Mouse (Mus musculus) lung, embryonic 15.5 days (tissue): ENCODE measurements around the gene Gcdh. TPM values are rescaled to one million over a fixed set of nuclear protein-coding genes. Genes with fewer than 3 reads are reported as not detected.
"Not testable (repeated sequence)": the region's sequence is repeated elsewhere in the genome, so short reads cannot be mapped to it uniquely, and the experiment has no call there.

Experiments used
- ATAC-seq: fragments of 200-750 bp; cut with Nextera tagmentation; 2 replicates; pipeline ENCODE4 v1.8.0; 2017; ENCODE audit warnings: moderate number of reproducible peaks, borderline replicate concordance; ENCODE audit not compliant: low FRiP score, low TSS enrichment; ENCODE audit errors: extremely low read depth
- H3K27ac ChIP-seq: fragments of 300-500 bp; sonication (generic); 2 replicates; pipeline ENCODE4 v1.5.1; 2015; ENCODE audit warnings: moderate library complexity, mild to moderate bottlenecking, inconsistent platforms
- H3K27me3 ChIP-seq: fragments of 300-500 bp; sonication (generic); 2 replicates; pipeline ENCODE4 v1.6.1; 2015; ENCODE audit warnings: inconsistent platforms
- H3K36me3 ChIP-seq: fragments of 300-500 bp; sonication (generic); 2 replicates; pipeline ENCODE4 v1.6.1; 2015; ENCODE audit warnings: inconsistent platforms
- H3K4me1 ChIP-seq: fragments of 300-500 bp; sonication (generic); 2 replicates; pipeline ENCODE4 v1.6.1; 2015; ENCODE audit warnings: inconsistent platforms
- H3K4me2 ChIP-seq: fragments of 300-500 bp; sonication (generic); 2 replicates; pipeline ENCODE4 v1.6.1; 2015; ENCODE audit warnings: inconsistent platforms, mild to moderate bottlenecking, moderate library complexity
- H3K4me3 ChIP-seq: fragments of 300-500 bp; sonication (generic); 2 replicates; pipeline ENCODE4 v1.5.1; 2015; ENCODE audit warnings: mild to moderate bottlenecking, inconsistent platforms
- H3K9ac ChIP-seq: fragments of 300-500 bp; sonication (generic); 2 replicates; pipeline ENCODE4 v1.6.1; 2015; ENCODE audit warnings: inconsistent platforms
- H3K9me3 ChIP-seq: fragments of 300-500 bp; sonication (generic); 2 replicates; pipeline ENCODE4 v1.6.1; 2016; ENCODE audit warnings: inconsistent platforms
- WGBS: fragments of 180-500 bp; shearing (Covaris S2); methylation state at CpG from one replicate; pipeline ENCODE4 v1.1.7; 2015; 5-methylcytosine and 5-hydroxymethylcytosine counted together
- polyA plus RNA-seq: library from polyadenylated mRNA; unstranded; fragments of >200 nt; fragmentation: Nextera tagmentation; extraction: Ambion mirVana; gene quantifications from 2 replicates; pipeline ENCODE4 v1.2.1, GENCODE M21; 2015

The Gcdh gene
- polyA plus RNA-seq, 1 experiment from 2014 or later: 34.9 TPM

DNA sequence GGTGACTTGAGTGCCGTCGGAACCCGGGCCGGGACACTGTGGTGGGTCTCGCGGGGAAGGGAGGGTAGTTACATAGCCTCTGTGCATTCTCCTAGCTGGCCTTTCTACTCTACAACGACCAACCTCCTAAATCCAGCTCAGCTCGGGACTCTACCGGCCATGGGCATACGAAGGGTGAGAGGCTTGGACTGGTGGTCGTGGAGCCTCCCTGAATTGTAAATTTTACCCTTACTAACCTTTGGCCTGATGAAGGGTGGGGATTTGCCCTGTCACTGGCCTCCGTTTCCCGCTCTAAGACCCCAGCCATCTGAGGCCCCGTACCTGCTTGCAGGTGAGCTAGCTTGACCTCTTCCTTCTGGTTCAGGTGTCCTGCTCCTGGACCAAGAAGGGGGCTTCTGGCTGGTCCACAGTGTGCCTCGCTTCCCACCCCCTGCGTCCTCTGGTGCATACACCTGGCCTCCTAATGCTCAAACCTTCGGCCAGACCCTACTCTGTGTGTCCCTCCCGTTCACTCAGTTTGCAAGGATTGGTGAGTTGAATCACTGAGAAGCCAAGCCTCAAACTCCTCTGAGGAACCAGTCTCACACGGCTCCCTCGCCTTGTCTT lies 15.5 kb upstream of the Gcdh start:
- Histone ChIP-seq H3K9me3 (no peaks in the 10 kb centered on the region), H3K4me1 (peaks cover 22% of the 10 kb centered on the region), H3K4me2 (peak overlapping the region; percentile 86), H3K4me3 (peak overlapping the region; percentile 51), H3K36me3 (no peaks in the 10 kb centered on the region), H3K27me3 (peaks cover 42% of the 10 kb centered on the region), H3K27ac (no peak overlapping the region), H3K9ac (peak overlapping the region; percentile 53)
- no peak for ATAC-seq
- 45% methylated on average over 20 of the region's 20 CpGs for WGBS

- Histone ChIP-seq H3K4me3 (peak within 1 kb of the TSS; percentile 51), H3K36me3 (no peaks in the 10 kb centered on the region), H3K9me3 (no peaks in the 10 kb centered on the region), H3K27ac (0 out of 2 replicates have a peak within 1 kb of the TSS, but pooled peaks have one; percentile 35), H3K27me3 (peaks cover 37% of the 10 kb centered on the region), H3K4me2 (peak within 1 kb of the TSS; percentile 86), H3K9ac (peak within 1 kb of the TSS; percentile 53), H3K4me1 (peaks cover 24% of the 10 kb centered on the region)
- WGBS: 1% methylated on average over 45 of the region's 45 CpGs
- peak; percentile 94 for ATAC-seq
Observed at GRCm38 (mm10) chr8:84908421-84909161, 14.9 kb upstream of the Gcdh start, which contains the start of gene Dnase2a. Dnase2a (plus strand) TSS chr8:84908560.

DNA sequence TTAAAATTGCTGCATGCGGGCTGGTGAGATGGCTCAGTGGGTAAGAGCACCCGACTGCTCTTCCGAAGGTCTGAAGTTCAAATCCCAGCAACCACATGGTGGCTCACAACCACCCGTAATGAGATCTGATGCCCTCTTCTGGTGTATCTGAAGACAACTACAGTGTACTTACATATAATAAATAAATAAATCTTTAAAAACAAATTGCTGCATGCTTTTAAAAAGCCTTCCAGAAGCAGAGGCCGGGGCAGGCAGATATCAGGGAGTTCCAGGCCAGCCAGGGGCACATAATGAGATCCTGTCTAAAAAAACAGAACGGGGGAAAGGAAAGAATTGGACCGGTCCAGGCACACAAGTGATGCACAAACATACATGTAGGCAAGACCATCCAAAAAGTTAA lies 14.3 kb upstream of the Gcdh start:
- Histone ChIP-seq H3K4me1 (peaks cover 24% of the 10 kb centered on the region), H3K4me3 (peak overlapping the region; percentile 51), H3K4me2 (peak overlapping the region; percentile 86), H3K9ac (peak overlapping the region; percentile 53; the same call in 1 of the 2 replicates), H3K27me3 (peaks cover 31% of the 10 kb centered on the region), H3K27ac (0 out of 2 replicates have a peak overlapping the region, but pooled peaks have one; percentile 35)
- not testable (repeated sequence) for H3K36me3 ChIP-seq, ATAC-seq, H3K9me3 ChIP-seq
- WGBS: 25% methylated on average over 7 of the region's 7 CpGs

DNA sequence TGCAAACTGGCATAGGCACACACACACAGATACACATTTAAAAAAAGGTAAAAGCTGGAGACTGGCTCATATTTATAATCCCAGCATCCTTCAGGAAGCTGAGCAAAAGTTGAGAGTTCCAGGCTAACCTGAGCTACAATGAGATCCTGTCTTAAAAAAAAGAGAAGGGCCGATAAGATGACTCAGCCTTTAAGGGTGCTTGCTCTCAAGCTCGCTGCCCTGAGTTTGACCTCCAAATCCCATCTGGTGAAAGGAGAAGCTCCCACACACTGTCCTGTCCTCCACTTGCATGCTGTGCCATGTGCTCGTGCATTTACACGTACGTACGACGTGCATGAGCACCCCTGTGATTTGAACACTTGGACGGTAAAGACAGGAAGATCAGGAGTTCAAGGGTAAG lies 13.8 kb upstream of the Gcdh start:
- H3K9me3 ChIP-seq: no peaks in the 10 kb centered on the region
- no peak overlapping the region for H3K27ac ChIP-seq
- peaks cover 26% of the 10 kb centered on the region for H3K27me3 ChIP-seq
- H3K36me3 ChIP-seq: no peaks in the 10 kb centered on the region
- no peak overlapping the region for H3K9ac ChIP-seq
- ATAC-seq: no peak
- 61% methylated on average over 8 of the region's 8 CpGs for WGBS
- H3K4me1 ChIP-seq: peaks cover 22% of the 10 kb centered on the region
- no peak overlapping the region for H3K4me3 ChIP-seq
- H3K4me2 ChIP-seq: no peak overlapping the region

- Histone ChIP-seq H3K4me3 (no peak overlapping the region), H3K27me3 (peaks cover 21% of the 10 kb centered on the region), H3K36me3 (no peaks in the 10 kb centered on the region), H3K27ac (no peak overlapping the region), H3K4me2 (no peak overlapping the region), H3K4me1 (peaks cover 22% of the 10 kb centered on the region), H3K9me3 (no peaks in the 10 kb centered on the region), H3K9ac (no peak overlapping the region)
- ATAC-seq: no peak
- 92% methylated on average over 9 of the region's 9 CpGs for WGBS
Observed at GRCm38 (mm10) chr8:84907037-84907436, 13.3 kb upstream of the Gcdh start.

DNA sequence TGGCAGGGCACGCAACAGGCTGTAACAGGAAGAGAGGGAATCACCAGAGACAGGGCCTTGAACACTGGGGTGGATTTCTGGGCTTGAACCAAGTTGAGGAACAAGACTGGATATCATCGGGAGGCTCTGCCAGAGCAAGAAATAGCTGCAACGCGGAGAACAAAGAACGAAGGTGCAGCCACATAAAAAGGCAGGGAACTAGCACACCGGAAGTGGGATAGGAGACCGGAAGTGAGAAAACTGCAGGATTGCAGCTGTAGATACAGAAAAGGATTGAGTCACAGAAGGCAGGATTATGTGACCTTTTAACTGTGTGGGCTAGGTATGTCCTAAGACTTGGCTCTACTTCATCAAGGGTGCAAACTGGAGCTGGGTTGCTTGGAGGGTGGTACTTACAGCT lies 10.6 kb upstream of the Gcdh start:
- Histone ChIP-seq H3K9me3 (no peaks in the 10 kb centered on the region), H3K27me3 (peaks cover 1% of the 10 kb centered on the region; the same call in 1 of the 2 replicates), H3K4me1 (peaks cover 20% of the 10 kb centered on the region), H3K9ac (no peak overlapping the region), H3K4me3 (no peak overlapping the region), H3K36me3 (no peaks in the 10 kb centered on the region), H3K27ac (no peak overlapping the region), H3K4me2 (no peak overlapping the region)
- ATAC-seq: no peak
- WGBS: 89% methylated on average over 7 of the region's 7 CpGs

DNA sequence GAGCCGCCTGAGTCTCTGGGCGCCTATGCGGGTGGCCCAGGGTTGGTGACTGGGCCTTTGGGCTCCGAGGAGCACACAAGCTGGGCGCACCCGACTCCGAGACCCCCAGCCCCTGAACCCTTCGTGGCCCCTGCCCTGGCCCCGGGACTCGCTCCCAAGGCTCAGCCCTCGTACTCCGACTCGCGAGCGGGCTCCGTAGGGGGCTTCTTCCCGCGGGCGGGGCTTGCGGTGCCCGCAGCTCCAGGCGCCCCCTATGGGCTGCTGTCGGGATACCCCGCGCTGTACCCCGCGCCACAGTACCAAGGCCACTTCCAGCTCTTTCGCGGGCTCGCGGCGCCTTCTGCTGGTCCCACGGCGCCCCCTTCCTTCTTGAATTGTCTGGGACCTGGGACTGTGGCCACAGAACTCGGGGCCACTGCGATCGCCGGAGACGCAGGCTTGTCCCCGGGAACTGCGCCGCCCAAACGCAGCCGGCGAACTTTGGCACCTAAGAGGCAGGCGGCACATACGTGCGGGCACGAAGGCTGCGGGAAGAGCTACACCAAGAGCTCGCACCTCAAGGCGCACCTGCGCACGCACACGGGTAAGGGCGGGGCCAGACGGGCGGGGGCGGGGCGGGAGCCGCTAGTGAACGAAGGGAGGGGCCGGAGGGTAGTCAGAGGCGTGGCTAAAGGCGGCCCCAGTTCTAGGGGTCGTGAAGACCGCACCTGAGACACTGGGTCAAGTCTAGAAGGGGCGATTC lies 9.4 kb upstream of the Gcdh start:
- no peaks in the 10 kb centered on the region for H3K27me3 ChIP-seq
- peak overlapping the region; percentile 73 for H3K4me3 ChIP-seq
- peak overlapping the region; percentile 90 for H3K27ac ChIP-seq
- H3K36me3 ChIP-seq: no peaks in the 10 kb centered on the region
- ATAC-seq: peak; percentile 89
- WGBS: under 1% methylated on average over 68 of the region's 68 CpGs
- H3K4me2 ChIP-seq: peak overlapping the region; percentile 99
- peaks cover 13% of the 10 kb centered on the region for H3K4me1 ChIP-seq
- peak overlapping the region; percentile 88 for H3K9ac ChIP-seq
- H3K9me3 ChIP-seq: no peaks in the 10 kb centered on the region

GRCm38 (mm10) chr8:84902367-84902919 lies 8.7 kb upstream of the Gcdh start:
- H3K27ac ChIP-seq: peak overlapping the region; percentile 90; the same call in 1 of the 2 replicates
- WGBS: 3% methylated on average over 24 of the region's 24 CpGs
- peak; percentile 4; the same call in 1 of the 2 replicates for ATAC-seq

DNA sequence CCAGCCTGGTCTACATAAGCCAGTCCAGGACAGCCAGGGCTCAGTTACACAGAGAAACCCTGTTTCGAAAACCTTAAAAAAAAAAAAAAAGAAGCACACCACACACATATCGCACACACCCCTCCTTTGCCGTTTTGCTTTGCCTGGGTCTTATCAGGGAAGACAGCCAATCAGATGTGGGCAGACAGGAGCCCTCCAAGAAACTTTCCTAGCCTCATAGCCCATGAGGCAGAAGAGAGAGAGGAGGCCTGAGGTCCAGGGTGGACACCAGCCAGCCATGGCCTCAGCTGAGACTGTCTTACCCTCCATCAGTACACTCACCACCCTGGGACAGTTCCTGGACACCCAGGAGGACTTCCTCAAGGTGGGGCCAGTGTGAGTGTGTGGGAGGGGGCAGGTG lies 8.0 kb upstream of the Gcdh start, which contains the start of gene Klf1:
Gene Klf1, plus strand, starts transcription at position 177 of the 400 bp plus-strand sequence.
- H3K4me2 ChIP-seq: peak within 1 kb of the TSS; percentile 99
- H3K9ac ChIP-seq: peak within 1 kb of the TSS; percentile 88
- H3K4me1 ChIP-seq: peaks cover 13% of the 10 kb centered on the region
- H3K4me3 ChIP-seq: peak within 1 kb of the TSS; percentile 73
- no peaks in the 10 kb centered on the region for H3K36me3 ChIP-seq
- H3K9me3 ChIP-seq: no peaks in the 10 kb centered on the region
- no peaks in the 10 kb centered on the region for H3K27me3 ChIP-seq
- WGBS: 59% methylated on average over 3 of the region's 3 CpGs
- ATAC-seq: no peak
- peak within 1 kb of the TSS; percentile 90; the same call in 1 of the 2 replicates for H3K27ac ChIP-seq

More at GRCm38 (mm10) chr8:84902367-84902919, 8.7 kb upstream of the Gcdh start:
- Histone ChIP-seq H3K9me3 (no peaks in the 10 kb centered on the region), H3K4me1 (peaks cover 13% of the 10 kb centered on the region), H3K36me3 (no peaks in the 10 kb centered on the region), H3K9ac (peak overlapping the region; percentile 88), H3K27me3 (no peaks in the 10 kb centered on the region), H3K4me3 (peak overlapping the region; percentile 73), H3K4me2 (peak overlapping the region; percentile 99)

- H3K4me2 ChIP-seq: no peak overlapping the region
- no peaks in the 10 kb centered on the region for H3K27me3 ChIP-seq
- ATAC-seq: no peak
- H3K4me3 ChIP-seq: no peak overlapping the region
- no peak overlapping the region for H3K27ac ChIP-seq
- WGBS: 56% methylated on average over 4 of the region's 4 CpGs
- H3K9ac ChIP-seq: no peak overlapping the region
- no peaks in the 10 kb centered on the region for H3K36me3 ChIP-seq
- H3K4me1 ChIP-seq: peaks cover 13% of the 10 kb centered on the region
- H3K9me3 ChIP-seq: no peaks in the 10 kb centered on the region
Observed at GRCm38 (mm10) chr8:84901071-84901470, 7.3 kb upstream of the Gcdh start.

DNA sequence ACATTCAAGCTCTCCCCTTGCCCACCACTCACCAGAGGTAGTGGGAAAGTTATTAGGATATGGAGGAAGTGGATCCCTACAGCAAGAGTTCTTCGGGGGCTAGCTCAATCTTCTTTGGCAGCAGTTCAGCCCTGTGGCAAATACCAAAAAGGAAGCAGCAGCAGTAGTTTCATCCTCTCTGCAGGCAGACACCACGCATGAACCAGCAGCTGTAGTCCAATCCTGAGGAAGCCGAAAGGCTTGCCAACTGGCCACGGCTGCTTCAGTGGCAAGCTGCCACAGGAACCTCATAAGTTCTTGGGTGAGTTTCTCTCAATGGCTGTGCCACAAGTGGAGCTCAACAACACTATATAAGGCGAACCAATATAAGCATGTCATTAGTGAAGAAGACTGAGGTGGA lies 2.2 kb upstream of the Gcdh start:
- H3K4me1 ChIP-seq: peaks cover 10% of the 10 kb centered on the region
- H3K4me2 ChIP-seq: no peak overlapping the region
- no peak overlapping the region for H3K9ac ChIP-seq
- H3K27me3 ChIP-seq: no peaks in the 10 kb centered on the region
- no peaks in the 10 kb centered on the region for H3K36me3 ChIP-seq
- H3K9me3 ChIP-seq: no peaks in the 10 kb centered on the region
- 80% methylated on average over 5 of the region's 5 CpGs for WGBS
- H3K27ac ChIP-seq: no peak overlapping the region
- H3K4me3 ChIP-seq: no peak overlapping the region
- ATAC-seq: no peak
